Mouse (Mus musculus) brain, embryonic 14.5 days (tissue): ENCODE data around the gene Adh4. TPM values are rescaled to one million over a fixed set of nuclear protein-coding genes. Genes with fewer than 3 reads are reported as not detected.
A peak's percentile ranks its signal among the peaks of the same experiment; 100 is the strongest.
"Not testable (repeated sequence)": the region's sequence is repeated elsewhere in the genome, so short reads cannot be mapped to it uniquely, and the experiment has no call there.

Experiments used
- DNase-seq: peaks from one replicate; pipeline ENCODE4 v3.0.0-alpha.2; 2011; ENCODE audit warnings: low read depth
- CTCF ChIP-seq: fragments of 200-500 bp; IDR thresholded peaks from 2 replicates; pipeline ENCODE4 v1.5.1; 2012; ENCODE audit warnings: inconsistent platforms, mild to moderate bottlenecking, moderate library complexity, borderline replicate concordance; ENCODE audit not compliant: insufficient read depth, insufficient read length; ENCODE audit errors: extremely low read depth
- POLR2A ChIP-seq: fragments of 200-500 bp; IDR thresholded peaks from 2 replicates; pipeline ENCODE4 v1.6.1; 2012; ENCODE audit warnings: mild to moderate bottlenecking, inconsistent platforms, borderline replicate concordance; ENCODE audit not compliant: poor library complexity, insufficient read depth, insufficient read length, severe bottlenecking; ENCODE audit errors: extremely low read depth
- polyA plus RNA-seq: library from polyadenylated mRNA; depleted of rRNA; stranded (reverse); fragments of >200 nt; gene quantifications from 2 replicates; pipeline ENCODE4 v1.2.3, GENCODE M21; 2012; rRNA removed

Gene Adh4
- polyA plus RNA-seq, 1 experiment, result not detected

GRCm38 (mm10) chr3:138448077-138448860 lies 33.0 kb downstream of the Adh4 start:
- TF ChIP-seq CTCF, result no peak
- DNase-seq, result no peak

- TF ChIP-seq POLR2A (no peak), CTCF (no peak)
Measured at GRCm38 (mm10) chr3:138452169-138452568, 36.9 kb downstream of the Adh4 start.

DNA sequence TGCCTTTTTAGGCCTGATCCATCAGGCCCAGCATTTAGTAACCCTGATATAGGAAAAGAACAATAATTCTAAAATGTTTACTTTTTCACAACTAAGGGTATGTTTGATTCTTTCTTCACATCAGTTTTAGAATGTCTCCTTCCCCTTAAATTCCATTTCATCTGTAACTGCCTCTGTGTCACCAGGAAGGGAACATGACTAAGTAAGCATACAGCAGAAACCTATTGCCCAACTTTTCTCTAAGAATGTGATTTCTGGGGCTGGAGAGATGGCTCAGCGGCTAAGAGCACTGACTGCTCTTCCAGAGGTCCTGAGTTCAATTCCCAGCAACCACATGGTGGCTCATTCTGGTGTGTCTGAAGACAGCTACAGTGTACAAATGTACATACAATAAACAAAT lies 39.0 kb downstream of the Adh4 start:
- TF ChIP-seq POLR2A (no peak), CTCF (no peak)
- DNase-seq, result no peak

More at GRCm38 (mm10) chr3:138452169-138452568, 36.9 kb downstream of the Adh4 start:
- no peak for DNase-seq

- no peak for DNase-seq
- no peak for TF ChIP-seq CTCF
- no peak for TF ChIP-seq POLR2A
Measured at GRCm38 (mm10) chr3:138454711-138455435, 39.6 kb downstream of the Adh4 start.

GRCm38 (mm10) chr3:138458441-138458840 lies 43.2 kb downstream of the Adh4 start:
- TF ChIP-seq CTCF, result no peak
- no peak for TF ChIP-seq POLR2A
- DNase-seq, result no peak

GRCm38 (mm10) chr3:138460260-138460659 lies 45.0 kb downstream of the Adh4 start:
- no peak for TF ChIP-seq POLR2A
- TF ChIP-seq CTCF, result peak; percentile 37; the same call in 1 of the 2 replicates
- peak; percentile 27 for DNase-seq

DNA sequence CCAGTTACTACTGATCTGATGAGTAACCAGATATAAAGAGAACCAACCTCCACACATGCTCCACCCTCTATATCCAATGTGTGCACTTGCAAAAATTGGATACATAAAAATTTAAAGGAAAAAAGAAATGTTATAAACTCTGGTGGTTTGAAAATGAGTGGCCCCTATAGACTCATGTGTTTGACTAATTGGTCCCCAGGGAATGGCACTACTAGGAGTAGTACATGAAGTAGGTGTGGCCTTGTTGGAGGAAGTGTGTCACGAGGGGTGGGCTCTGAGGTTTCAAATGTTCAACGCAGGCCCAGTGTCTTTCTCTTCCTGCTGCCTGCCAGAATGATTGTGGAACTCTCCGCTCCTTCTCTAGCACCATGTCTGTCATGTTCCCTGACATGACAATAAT lies 46.6 kb downstream of the Adh4 start:
- peak; percentile 9 for DNase-seq
- TF ChIP-seq CTCF, result no peak
- no peak for TF ChIP-seq POLR2A

DNA sequence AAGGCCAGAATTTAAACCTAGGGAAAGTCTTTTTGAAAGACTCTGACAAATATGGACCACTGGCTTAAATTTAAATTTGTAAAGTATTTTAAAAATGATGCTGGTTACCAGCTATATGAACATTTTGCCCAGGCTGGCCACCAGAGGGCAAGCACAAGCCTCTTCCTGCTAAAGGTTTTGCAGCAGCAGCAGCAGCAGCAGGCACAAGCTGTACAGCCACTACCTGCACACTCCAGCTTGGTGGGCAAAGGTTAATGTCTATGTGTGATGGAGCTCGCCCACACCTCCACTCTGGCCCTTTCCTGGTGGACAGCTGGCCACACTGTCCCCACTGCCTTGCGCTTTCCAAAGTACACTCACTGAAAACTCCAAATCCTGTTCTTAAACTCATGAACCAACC lies 47.9 kb downstream of the Adh4 start:
- TF ChIP-seq POLR2A, result no peak
- peak; percentile 73 for TF ChIP-seq CTCF
- DNase-seq, result peak; percentile 79

GRCm38 (mm10) chr3:138463807-138464206 lies 48.5 kb downstream of the Adh4 start:
- TF ChIP-seq POLR2A (no peak), CTCF (no peak)
- DNase-seq, result no peak

GRCm38 (mm10) chr3:138464573-138465147 lies 49.4 kb downstream of the Adh4 start:
- TF ChIP-seq POLR2A (no peak), CTCF (no peak)
- DNase-seq, result no peak

GRCm38 (mm10) chr3:138466656-138467055 lies 51.4 kb downstream of the Adh4 start:
- not testable (repeated sequence) for DNase-seq

GRCm38 (mm10) chr3:138471066-138471465 lies 55.8 kb downstream of the Adh4 start:
- no peak for TF ChIP-seq POLR2A
- no peak for TF ChIP-seq CTCF
- DNase-seq, result no peak

DNA sequence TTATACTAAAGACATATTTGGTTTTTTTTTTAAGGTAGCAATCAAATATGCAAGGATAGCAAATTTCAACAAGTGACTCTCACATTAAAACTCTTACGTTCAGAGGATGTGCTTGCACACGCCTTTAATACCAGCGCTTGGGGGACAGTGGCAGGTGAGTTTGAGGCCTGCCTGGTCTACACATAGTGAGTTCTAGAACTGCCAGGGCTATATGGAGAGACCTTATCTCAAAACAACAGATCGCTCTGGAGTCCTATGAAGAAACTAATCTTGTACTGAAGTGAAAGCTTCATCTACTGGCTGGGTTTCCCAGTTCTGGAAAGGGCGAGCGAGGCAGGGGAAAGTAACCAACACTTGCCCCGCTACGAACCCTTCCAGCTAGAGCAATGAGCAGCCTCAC lies 64.2 kb downstream of the Adh4 start:
- DNase-seq, result no peak
- no peak for TF ChIP-seq CTCF
- TF ChIP-seq POLR2A, result no peak

Other genes with a start within 250 kb of the Adh4 start
- not detected in 2 replicates for gene 4930579F01Rik, start 221.6 kb upstream of the Adh4 start, polyA plus RNA-seq
- 0.49 and 0.68 TPM in 2 replicates for gene Adh7, start 197.7 kb upstream of the Adh4 start, polyA plus RNA-seq
- 0.55 and 1.5 TPM in 2 replicates for gene Adh1, start 154.5 kb upstream of the Adh4 start, polyA plus RNA-seq
- 0.03 TPM in 1 of 2 replicates, not detected in the other for gene Adh6a, start 102.2 kb upstream of the Adh4 start, polyA plus RNA-seq
- 0.15 and 0.27 TPM in 2 replicates for gene Adh6b, start 73.7 kb upstream of the Adh4 start, polyA plus RNA-seq
- 120 and 141 TPM in 2 replicates for gene Adh5, start 27.6 kb downstream of the Adh4 start, polyA plus RNA-seq
- 53.3 and 54.5 TPM in 2 replicates for gene Metap1, start 74.0 kb downstream of the Adh4 start, polyA plus RNA-seq
- gene Eif4e, start 110.7 kb downstream of the Adh4 start, polyA plus RNA-seq, result 204 and 215 TPM in 2 replicates